Mouse (Mus musculus): ENCODE measurements around the gene Plekha1. TPM values are rescaled to one million over a fixed set of nuclear protein-coding genes. Genes with fewer than 3 reads are reported as not detected.

Plekha1 gene
- 29.6 and 30.2 TPM in 2 replicates for polyA plus RNA-seq (2015; fragmentation: Nextera tagmentation; extraction: Ambion mirVana)

- Histone ChIP-seq H3K9me3 (ENCODE audit: control insufficient read depth) (no peaks in the 10 kb centered on the region), H3K27me3 (replicated peaks; ENCODE audit: control insufficient read depth, insufficient read depth, low read length) (no peaks in the 10 kb centered on the region), H3K36me3 (ENCODE audit: control insufficient read depth, insufficient read depth) (no peaks in the 10 kb centered on the region), H3K4me2 (replicated peaks; ENCODE audit: low read depth) (peak within 1 kb of the TSS; percentile 66), H3K4me1 (replicated peaks; ENCODE audit: control insufficient read depth, insufficient read depth, low read length) (no peaks in the 10 kb centered on the region; the same call in 1 of the 2 replicates), H3K4me3 (ENCODE audit: low read depth, low read length) (peak within 1 kb of the TSS; percentile 90), H3K27ac (ENCODE audit: low read depth, low read length) (peak within 1 kb of the TSS; percentile 87), H3K9ac (ENCODE audit: low read depth, low read length) (peak within 1 kb of the TSS; percentile 87)
- peak; percentile 45 for TF ChIP-seq CTCF (IDR thresholded peaks at IDR 0.05; ENCODE audit: low read depth)
- ATAC-seq, result peak; percentile 98
- WGBS, result under 1% methylated on average over 105 of the region's 114 CpGs
These were observed at the start of gene Plekha1 for GRCm38 (mm10) chr7:130865613-130866591. Plekha1 (plus strand) TSS chr7:130865756.

GRCm38 (mm10) chr7:130816243-130816642 is 49.3 kb upstream of the Plekha1 start:
- H3K4me2 ChIP-seq (replicated peaks; ENCODE audit: low read depth), result no peak overlapping the region

GRCm38 (mm10) chr7:130818813-130819212 is 46.7 kb upstream of the Plekha1 start:
- ATAC-seq, result no peak
- H3K4me2 ChIP-seq (replicated peaks; ENCODE audit: low read depth), result no peak overlapping the region
- H3K9ac ChIP-seq (ENCODE audit: low read depth, low read length), result no peak overlapping the region
- H3K4me3 ChIP-seq (ENCODE audit: low read depth, low read length), result no peak overlapping the region
- no peaks in the 10 kb centered on the region for H3K9me3 ChIP-seq (ENCODE audit: control insufficient read depth)
- no peaks in the 10 kb centered on the region for H3K27me3 ChIP-seq (replicated peaks; ENCODE audit: control insufficient read depth, insufficient read depth, low read length)
- no peaks in the 10 kb centered on the region for H3K4me1 ChIP-seq (replicated peaks; ENCODE audit: control insufficient read depth, insufficient read depth, low read length)
- H3K27ac ChIP-seq (ENCODE audit: low read depth, low read length), result no peak overlapping the region
- WGBS, result 63% methylated on average over 5 of the region's 5 CpGs
- no peak for TF ChIP-seq CTCF (IDR thresholded peaks at IDR 0.05; ENCODE audit: low read depth)
- no peaks in the 10 kb centered on the region for H3K36me3 ChIP-seq (ENCODE audit: control insufficient read depth, insufficient read depth)

More at GRCm38 (mm10) chr7:130816243-130816642, 49.3 kb upstream of the Plekha1 start:
- TF ChIP-seq CTCF (IDR thresholded peaks at IDR 0.05; ENCODE audit: low read depth), result no peak
- H3K27me3 ChIP-seq (replicated peaks; ENCODE audit: control insufficient read depth, insufficient read depth, low read length), result no peaks in the 10 kb centered on the region
- no peaks in the 10 kb centered on the region for H3K9me3 ChIP-seq (ENCODE audit: control insufficient read depth)
- no peak overlapping the region for H3K27ac ChIP-seq (ENCODE audit: low read depth, low read length)
- H3K9ac ChIP-seq (ENCODE audit: low read depth, low read length), result no peak overlapping the region
- no peaks in the 10 kb centered on the region for H3K36me3 ChIP-seq (ENCODE audit: control insufficient read depth, insufficient read depth)
- no peaks in the 10 kb centered on the region for H3K4me1 ChIP-seq (replicated peaks; ENCODE audit: control insufficient read depth, insufficient read depth, low read length)
- no peak for ATAC-seq
- no peak overlapping the region for H3K4me3 ChIP-seq (ENCODE audit: low read depth, low read length)
- WGBS, result 80% methylated on average over 7 of the region's 7 CpGs

- H3K4me1 ChIP-seq (replicated peaks; ENCODE audit: control insufficient read depth, insufficient read depth, low read length), result no peaks in the 10 kb centered on the region
- no peak overlapping the region for H3K4me2 ChIP-seq (replicated peaks; ENCODE audit: low read depth)
- no peak overlapping the region for H3K4me3 ChIP-seq (ENCODE audit: low read depth, low read length)
- no peaks in the 10 kb centered on the region for H3K9me3 ChIP-seq (ENCODE audit: control insufficient read depth)
- no peaks in the 10 kb centered on the region for H3K27me3 ChIP-seq (replicated peaks; ENCODE audit: control insufficient read depth, insufficient read depth, low read length)
- H3K9ac ChIP-seq (ENCODE audit: low read depth, low read length), result no peak overlapping the region
- WGBS, result 35% methylated on average over 10 of the region's 10 CpGs
- ATAC-seq, result peak; percentile 49
- H3K27ac ChIP-seq (ENCODE audit: low read depth, low read length), result no peak overlapping the region
- TF ChIP-seq CTCF (IDR thresholded peaks at IDR 0.05; ENCODE audit: low read depth), result no peak
- no peaks in the 10 kb centered on the region for H3K36me3 ChIP-seq (ENCODE audit: control insufficient read depth, insufficient read depth)
These were observed 45.9 kb upstream of the Plekha1 start for GRCm38 (mm10) chr7:130819624-130820023.

- ATAC-seq, result no peak
- H3K4me1 ChIP-seq (replicated peaks; ENCODE audit: control insufficient read depth, insufficient read depth, low read length), result no peaks in the 10 kb centered on the region
- no peak for TF ChIP-seq CTCF (IDR thresholded peaks at IDR 0.05; ENCODE audit: low read depth)
- H3K4me2 ChIP-seq (replicated peaks; ENCODE audit: low read depth), result no peak overlapping the region
- no peak overlapping the region for H3K4me3 ChIP-seq (ENCODE audit: low read depth, low read length)
- H3K36me3 ChIP-seq (ENCODE audit: control insufficient read depth, insufficient read depth), result no peaks in the 10 kb centered on the region
- H3K9me3 ChIP-seq (ENCODE audit: control insufficient read depth), result no peaks in the 10 kb centered on the region
- WGBS, result 42% methylated on average over 9 of the region's 9 CpGs
- no peaks in the 10 kb centered on the region for H3K27me3 ChIP-seq (replicated peaks; ENCODE audit: control insufficient read depth, insufficient read depth, low read length)
- H3K27ac ChIP-seq (ENCODE audit: low read depth, low read length), result no peak overlapping the region
- H3K9ac ChIP-seq (ENCODE audit: low read depth, low read length), result no peak overlapping the region
These were observed 41.6 kb upstream of the Plekha1 start for GRCm38 (mm10) chr7:130823992-130824391.

GRCm38 (mm10) chr7:130826343-130826742 is 39.2 kb upstream of the Plekha1 start:
- Histone ChIP-seq H3K4me3 (ENCODE audit: low read depth, low read length) (no peak overlapping the region), H3K4me2 (replicated peaks; ENCODE audit: low read depth) (no peak overlapping the region), H3K27ac (ENCODE audit: low read depth, low read length) (no peak overlapping the region), H3K4me1 (replicated peaks; ENCODE audit: control insufficient read depth, insufficient read depth, low read length) (no peaks in the 10 kb centered on the region), H3K9ac (ENCODE audit: low read depth, low read length) (no peak overlapping the region), H3K36me3 (ENCODE audit: control insufficient read depth, insufficient read depth) (no peaks in the 10 kb centered on the region), H3K9me3 (ENCODE audit: control insufficient read depth) (no peaks in the 10 kb centered on the region), H3K27me3 (replicated peaks; ENCODE audit: control insufficient read depth, insufficient read depth, low read length) (no peaks in the 10 kb centered on the region)
- ATAC-seq, result no peak
- 91% methylated on average over 3 of the region's 3 CpGs for whole genome bisulfite sequencing
- TF ChIP-seq CTCF (IDR thresholded peaks at IDR 0.05; ENCODE audit: low read depth), result no peak

Measured in intestine, postnatal 0 days (tissue).